Mouse (Mus musculus): Measurements from ENCODE around the gene Vwa1.

GRCm38 (mm10) chr4:155733267-155733666 lies 41.2 kb downstream of the Vwa1 start:
- no peak for TF ChIP-seq CTCF (conservative IDR thresholded peaks at IDR 0.05; ENCODE audit: insufficient read depth, insufficient read length, low read depth, low read length)
- no peak for TF ChIP-seq POLR2A (IDR thresholded peaks at IDR 0.05; ENCODE audit: low read depth, low read length)
